Mouse (Mus musculus): ENCODE results near the gene Xpot. TPM values are rescaled to one million over a fixed set of nuclear protein-coding genes. Genes with fewer than 3 reads are reported as not detected.
A peak's percentile ranks its signal among the peaks of the same experiment; 100 is the strongest.

The Xpot gene
- polyA plus RNA-seq, 1 experiment from 2014 or later: 24.1 TPM

DNA sequence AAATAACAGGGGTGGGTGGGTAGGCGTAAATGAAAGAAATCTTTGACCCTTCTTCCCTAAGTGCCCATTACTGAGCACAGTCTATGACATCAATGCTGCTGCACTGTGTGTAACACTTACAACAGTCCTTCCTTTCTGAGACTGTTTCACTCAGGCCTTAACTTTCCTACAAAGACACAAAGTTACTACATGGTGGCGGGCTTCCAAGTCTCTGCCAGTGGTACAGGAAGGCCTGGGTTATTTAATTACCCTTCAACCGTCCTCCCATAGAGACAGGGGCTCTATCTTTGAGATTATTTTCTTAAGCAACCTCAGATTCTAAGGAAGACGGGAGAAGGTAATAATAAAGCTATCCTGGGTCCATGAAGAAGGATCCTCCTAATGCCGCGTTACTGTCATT is 13.7 kb downstream of the Xpot start:
- no peak overlapping the region for H3K4me3 ChIP-seq (ENCODE audit: low read depth, low read length)
- H3K36me3 ChIP-seq (ENCODE audit: control insufficient read depth, insufficient read depth): peaks cover 57% of the 10 kb centered on the region
- no peak overlapping the region for H3K9ac ChIP-seq (ENCODE audit: low read depth, low read length)
- WGBS (ENCODE audit: insufficient replicate concordance): 75% methylated on average over 6 of the region's 6 CpGs
- no peak overlapping the region for H3K27ac ChIP-seq (ENCODE audit: low read length)
- no peaks in the 10 kb centered on the region for H3K27me3 ChIP-seq (ENCODE audit: control insufficient read depth, insufficient read depth, low read depth, low read length)
- no peaks in the 10 kb centered on the region for H3K4me1 ChIP-seq (ENCODE audit: control insufficient read depth, low read depth, low read length)
- ATAC-seq (ENCODE audit: low read depth): no peak
- H3K9me3 ChIP-seq (replicated peaks; ENCODE audit: control insufficient read depth, low read length): no peaks in the 10 kb centered on the region
- H3K4me2 ChIP-seq (ENCODE audit: low read depth, low read length): no peak overlapping the region

DNA sequence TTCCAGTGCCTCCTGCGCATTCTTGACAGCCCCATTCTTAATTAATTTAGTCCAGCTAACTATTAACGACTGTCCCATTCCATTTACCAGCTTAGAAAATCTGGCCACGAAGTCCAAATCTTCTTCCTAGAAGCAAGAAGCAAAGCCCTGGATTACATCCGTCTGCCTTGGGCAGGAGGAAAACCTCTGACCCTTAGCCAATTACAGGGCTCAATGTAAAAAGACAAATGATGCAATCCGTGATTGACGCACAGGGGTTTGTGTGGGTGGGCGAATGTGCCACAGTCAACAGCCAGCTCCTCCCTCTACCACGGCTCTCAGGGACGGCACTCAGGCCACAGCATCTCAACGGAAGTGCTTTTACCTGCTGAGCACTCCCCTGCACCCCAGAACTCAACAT is 14.5 kb downstream of the Xpot start:
- ATAC-seq (ENCODE audit: low read depth): peak; percentile 53
- WGBS (ENCODE audit: insufficient replicate concordance): 64% methylated on average over 10 of the region's 10 CpGs
- H3K9me3 ChIP-seq (replicated peaks; ENCODE audit: control insufficient read depth, low read length): no peaks in the 10 kb centered on the region

GRCm38 (mm10) chr10:121608177-121608576 is 18.0 kb downstream of the Xpot start:
- H3K36me3 ChIP-seq (ENCODE audit: control insufficient read depth, insufficient read depth): peaks cover 73% of the 10 kb centered on the region
- no peaks in the 10 kb centered on the region for H3K27me3 ChIP-seq (ENCODE audit: control insufficient read depth, insufficient read depth, low read depth, low read length)
- H3K4me1 ChIP-seq (ENCODE audit: control insufficient read depth, low read depth, low read length): no peaks in the 10 kb centered on the region
- no peaks in the 10 kb centered on the region for H3K9me3 ChIP-seq (replicated peaks; ENCODE audit: control insufficient read depth, low read length)
- no peak for ATAC-seq (ENCODE audit: low read depth)
- no peak overlapping the region for H3K4me2 ChIP-seq (ENCODE audit: low read depth, low read length)
- H3K9ac ChIP-seq (ENCODE audit: low read depth, low read length): no peak overlapping the region
- H3K27ac ChIP-seq (ENCODE audit: low read length): no peak overlapping the region
- H3K4me3 ChIP-seq (ENCODE audit: low read depth, low read length): no peak overlapping the region
- WGBS (ENCODE audit: insufficient replicate concordance): 86% methylated on average over 10 of the region's 10 CpGs

More for the DNA sequence above, 14.5 kb downstream of the Xpot start:
- Histone ChIP-seq H3K9ac (ENCODE audit: low read depth, low read length) (no peak overlapping the region), H3K27me3 (ENCODE audit: control insufficient read depth, insufficient read depth, low read depth, low read length) (no peaks in the 10 kb centered on the region), H3K4me3 (ENCODE audit: low read depth, low read length) (no peak overlapping the region), H3K36me3 (ENCODE audit: control insufficient read depth, insufficient read depth) (peaks cover 60% of the 10 kb centered on the region), H3K27ac (ENCODE audit: low read length) (no peak overlapping the region), H3K4me1 (ENCODE audit: control insufficient read depth, low read depth, low read length) (no peaks in the 10 kb centered on the region), H3K4me2 (ENCODE audit: low read depth, low read length) (no peak overlapping the region)

GRCm38 (mm10) chr10:121604632-121605344 is 21.3 kb downstream of the Xpot start:
- WGBS (ENCODE audit: insufficient replicate concordance): 80% methylated on average over 13 of the region's 13 CpGs
- Histone ChIP-seq H3K4me3 (ENCODE audit: low read depth, low read length) (no peak overlapping the region), H3K36me3 (ENCODE audit: control insufficient read depth, insufficient read depth) (peaks cover 81% of the 10 kb centered on the region), H3K9me3 (replicated peaks; ENCODE audit: control insufficient read depth, low read length) (no peaks in the 10 kb centered on the region), H3K27ac (ENCODE audit: low read length) (no peak overlapping the region), H3K9ac (ENCODE audit: low read depth, low read length) (no peak overlapping the region), H3K4me2 (ENCODE audit: low read depth, low read length) (no peak overlapping the region), H3K4me1 (ENCODE audit: control insufficient read depth, low read depth, low read length) (no peaks in the 10 kb centered on the region), H3K27me3 (ENCODE audit: control insufficient read depth, insufficient read depth, low read depth, low read length) (no peaks in the 10 kb centered on the region)
- ATAC-seq (ENCODE audit: low read depth): no peak

- no peaks in the 10 kb centered on the region for H3K4me1 ChIP-seq (ENCODE audit: control insufficient read depth, low read depth, low read length)
- no peak overlapping the region for H3K4me2 ChIP-seq (ENCODE audit: low read depth, low read length)
- H3K9ac ChIP-seq (ENCODE audit: low read depth, low read length): no peak overlapping the region
- no peaks in the 10 kb centered on the region for H3K27me3 ChIP-seq (ENCODE audit: control insufficient read depth, insufficient read depth, low read depth, low read length)
- peaks cover 83% of the 10 kb centered on the region for H3K36me3 ChIP-seq (ENCODE audit: control insufficient read depth, insufficient read depth)
- H3K4me3 ChIP-seq (ENCODE audit: low read depth, low read length): no peak overlapping the region
- 80% methylated on average over 4 of the region's 4 CpGs for WGBS (ENCODE audit: insufficient replicate concordance)
- no peak overlapping the region for H3K27ac ChIP-seq (ENCODE audit: low read length)
- no peak for ATAC-seq (ENCODE audit: low read depth)
- no peaks in the 10 kb centered on the region for H3K9me3 ChIP-seq (replicated peaks; ENCODE audit: control insufficient read depth, low read length)
Observed at GRCm38 (mm10) chr10:121603556-121603955, 22.6 kb downstream of the Xpot start.

GRCm38 (mm10) chr10:121601272-121601671 is 24.9 kb downstream of the Xpot start:
- Histone ChIP-seq H3K27me3 (ENCODE audit: control insufficient read depth, insufficient read depth, low read depth, low read length) (no peaks in the 10 kb centered on the region), H3K4me1 (ENCODE audit: control insufficient read depth, low read depth, low read length) (no peaks in the 10 kb centered on the region), H3K4me3 (ENCODE audit: low read depth, low read length) (no peak overlapping the region), H3K36me3 (ENCODE audit: control insufficient read depth, insufficient read depth) (peaks cover 74% of the 10 kb centered on the region), H3K4me2 (ENCODE audit: low read depth, low read length) (no peak overlapping the region), H3K9ac (ENCODE audit: low read depth, low read length) (no peak overlapping the region), H3K9me3 (replicated peaks; ENCODE audit: control insufficient read depth, low read length) (no peaks in the 10 kb centered on the region), H3K27ac (ENCODE audit: low read length) (no peak overlapping the region)
- ATAC-seq (ENCODE audit: low read depth): no peak
- 83% methylated on average over 6 of the region's 6 CpGs for WGBS (ENCODE audit: insufficient replicate concordance)

- ATAC-seq (ENCODE audit: low read depth): peak; percentile 53
- Histone ChIP-seq H3K9me3 (replicated peaks; ENCODE audit: control insufficient read depth, low read length) (no peaks in the 10 kb centered on the region), H3K4me3 (ENCODE audit: low read depth, low read length) (no peak overlapping the region), H3K36me3 (ENCODE audit: control insufficient read depth, insufficient read depth) (peaks cover 55% of the 10 kb centered on the region), H3K27ac (ENCODE audit: low read length) (peak overlapping the region; percentile 48; the same call in 1 of the 2 replicates), H3K4me1 (ENCODE audit: control insufficient read depth, low read depth, low read length) (no peaks in the 10 kb centered on the region), H3K27me3 (ENCODE audit: control insufficient read depth, insufficient read depth, low read depth, low read length) (no peaks in the 10 kb centered on the region), H3K4me2 (ENCODE audit: low read depth, low read length) (peak overlapping the region; percentile 13; the same call in 1 of the 2 replicates), H3K9ac (ENCODE audit: low read depth, low read length) (no peak overlapping the region)
- WGBS (ENCODE audit: insufficient replicate concordance): 40% methylated on average over 9 of the region's 9 CpGs
Observed at GRCm38 (mm10) chr10:121596580-121596979, 29.6 kb downstream of the Xpot start.

DNA sequence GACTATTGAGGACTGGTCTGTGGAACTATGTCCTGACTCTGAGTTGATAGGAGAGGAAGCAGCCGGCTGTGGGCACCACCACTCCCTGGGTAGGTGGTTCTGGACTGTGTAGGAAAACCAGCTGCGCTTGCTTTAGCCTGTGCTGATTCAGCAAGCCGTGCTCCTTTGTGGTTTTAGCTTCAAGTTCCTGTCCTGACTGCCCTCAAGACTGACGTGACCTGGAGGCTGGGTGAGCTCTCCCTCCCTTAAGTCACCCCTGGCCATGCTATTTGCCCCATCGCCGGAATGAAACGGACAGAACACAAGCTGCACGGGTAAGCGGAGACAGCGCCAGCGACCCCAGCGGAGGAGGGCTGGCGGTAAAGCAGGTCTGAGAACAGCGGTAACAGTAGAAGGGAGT is 35.0 kb downstream of the Xpot start:
- H3K9me3 ChIP-seq (replicated peaks; ENCODE audit: control insufficient read depth, low read length): no peaks in the 10 kb centered on the region
- H3K4me2 ChIP-seq (ENCODE audit: low read depth, low read length): no peak overlapping the region
- peaks cover 3% of the 10 kb centered on the region; the same call in 1 of the 2 replicates for H3K4me1 ChIP-seq (ENCODE audit: control insufficient read depth, low read depth, low read length)
- H3K36me3 ChIP-seq (ENCODE audit: control insufficient read depth, insufficient read depth): peaks cover 24% of the 10 kb centered on the region
- no peak overlapping the region for H3K4me3 ChIP-seq (ENCODE audit: low read depth, low read length)
- H3K27me3 ChIP-seq (ENCODE audit: control insufficient read depth, insufficient read depth, low read depth, low read length): no peaks in the 10 kb centered on the region
- 48% methylated on average over 14 of the region's 14 CpGs for WGBS (ENCODE audit: insufficient replicate concordance)
- no peak overlapping the region for H3K9ac ChIP-seq (ENCODE audit: low read depth, low read length)
- H3K27ac ChIP-seq (ENCODE audit: low read length): no peak overlapping the region
- ATAC-seq (ENCODE audit: low read depth): no peak

DNA sequence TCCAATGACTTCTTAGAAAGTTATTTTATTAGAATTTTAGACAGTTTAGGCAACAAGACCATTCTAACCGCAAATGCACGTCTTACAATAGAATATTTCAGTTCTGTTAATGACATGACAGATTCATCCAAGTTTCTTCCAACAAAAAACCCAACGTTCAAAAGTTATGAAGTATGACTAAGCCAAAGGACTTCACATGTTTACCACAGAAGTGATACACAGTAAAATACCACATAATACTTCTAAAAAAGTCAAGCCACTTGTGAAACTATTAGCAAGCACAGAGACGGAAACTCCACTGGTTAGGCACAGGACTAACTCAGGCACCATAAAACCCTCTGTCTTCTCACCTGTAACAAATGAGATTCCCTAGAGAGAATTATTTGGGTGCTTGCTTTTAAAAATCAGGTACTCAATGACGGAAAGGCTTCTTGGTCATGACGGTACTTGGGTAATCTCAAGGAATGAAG is 38.7 kb downstream of the Xpot start:
- peaks cover 24% of the 10 kb centered on the region for H3K36me3 ChIP-seq (ENCODE audit: control insufficient read depth, insufficient read depth)
- peak overlapping the region; percentile 89 for H3K4me3 ChIP-seq (ENCODE audit: low read depth, low read length)
- WGBS (ENCODE audit: insufficient replicate concordance): 48% methylated on average over 6 of the region's 6 CpGs
- H3K9ac ChIP-seq (ENCODE audit: low read depth, low read length): peak overlapping the region; percentile 83
- peaks cover 15% of the 10 kb centered on the region for H3K4me1 ChIP-seq (ENCODE audit: control insufficient read depth, low read depth, low read length)
- H3K27ac ChIP-seq (ENCODE audit: low read length): peak overlapping the region; percentile 83
- H3K4me2 ChIP-seq (ENCODE audit: low read depth, low read length): peak overlapping the region; percentile 77
- H3K9me3 ChIP-seq (replicated peaks; ENCODE audit: control insufficient read depth, low read length): no peaks in the 10 kb centered on the region
- ATAC-seq (ENCODE audit: low read depth): no peak
- no peaks in the 10 kb centered on the region for H3K27me3 ChIP-seq (ENCODE audit: control insufficient read depth, insufficient read depth, low read depth, low read length)

Data from liver, embryonic 16.5 days (tissue).